Mouse (Mus musculus): Measurements from ENCODE around the gene Slc52a3. TPM values are rescaled to one million over a fixed set of nuclear protein-coding genes. Genes with fewer than 3 reads are reported as not detected.

Gene Slc52a3
- polyA plus RNA-seq, 1 experiment from 2014 or later: 8.4 TPM

MicroRNAs within 50 kb of the gene (microRNA counts, 519-probe panel; counts per million panel counts)
- 2,716 counts per million, percentile 58 among the panel's probes with 10 or more counts for microRNA mmu-miR-1953

Small RNA genes lying within 50 kb of the gene (microRNA-seq; reads per million reads assigned to microRNA genes)
- not detected for gene Mir1953

Other genes with a start within 250 kb of the Slc52a3 start
- 0.73 and 0.84 TPM in 2 replicates for gene Rspo4, start 153.6 kb upstream of the Slc52a3 start, polyA plus RNA-seq (2015; fragmentation: Nextera tagmentation; extraction: Ambion mirVana)
- 0.60 and 0.68 TPM in 2 replicates for gene Angpt4, start 85.3 kb upstream of the Slc52a3 start, polyA plus RNA-seq (2015; fragmentation: Nextera tagmentation; extraction: Ambion mirVana)
- 23.3 and 23.4 TPM in 2 replicates for gene Fam110a, start 16.3 kb upstream of the Slc52a3 start, polyA plus RNA-seq (2015; fragmentation: Nextera tagmentation; extraction: Ambion mirVana)
- gene Scrt2, start 85.0 kb downstream of the Slc52a3 start, polyA plus RNA-seq (2015; fragmentation: Nextera tagmentation; extraction: Ambion mirVana): 0.06 TPM in 1 of 2 replicates, not detected in the other
- gene Srxn1, start 109.0 kb downstream of the Slc52a3 start, polyA plus RNA-seq (2015; fragmentation: Nextera tagmentation; extraction: Ambion mirVana): 11.3 and 12.3 TPM in 2 replicates
- gene Tcf15, start 147.1 kb downstream of the Slc52a3 start, polyA plus RNA-seq (2015; fragmentation: Nextera tagmentation; extraction: Ambion mirVana): 6.2 and 7.6 TPM in 2 replicates
- 74.6 and 93.0 TPM in 2 replicates for gene Csnk2a1, start 230.3 kb downstream of the Slc52a3 start, polyA plus RNA-seq (2015; fragmentation: Nextera tagmentation; extraction: Ambion mirVana)